19 mouse cellular contexts compared by ENCODE assay signal in the genomic region with DNA sequence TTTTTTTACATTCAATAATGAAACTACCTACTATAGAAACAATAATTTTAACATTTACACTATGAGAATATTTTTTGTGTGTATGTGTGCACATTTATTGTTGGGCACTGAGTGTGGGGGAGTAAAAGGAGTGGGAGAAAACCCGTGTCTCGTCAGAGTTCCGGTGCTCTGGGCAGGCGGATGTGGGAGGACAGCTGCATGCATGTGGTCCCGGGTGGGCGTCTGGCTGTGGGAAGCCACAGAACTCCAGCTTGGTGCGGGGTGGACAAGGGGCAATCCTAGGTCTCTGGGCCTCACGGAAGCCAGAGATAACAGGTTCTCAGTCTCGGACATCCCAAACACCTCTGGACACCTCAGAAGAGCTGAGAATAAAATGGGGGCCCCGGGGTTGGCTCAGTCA. TPM values are rescaled to one million over a fixed set of nuclear protein-coding genes. Genes with fewer than 3 reads are reported as not detected.
A peak's percentile ranks its signal among the peaks of the same experiment; 100 is the strongest.
DNase-seq lines count a peak whose midpoint lies in the region; ATAC-seq and TF ChIP-seq lines count a peak whose summit lies in the region.
"Had no signal": no experiment of that assay in that cellular context is flagged by ENCODE, and none has a peak within 500 bp of the region (broad histone marks: within the 10 kb centered on the region; RNA-seq: fewer than 3 reads in every experiment).

No protein-coding gene starts in this region.

- H3K9ac ChIP-seq in kidney, embryonic 16.5 days (replicated peaks; ENCODE audit: low read length), result no peak overlapping the region
- H3K9ac ChIP-seq in liver, embryonic 11.5 days (ENCODE audit: low read depth, low read length), result no peak overlapping the region
- H3K9ac ChIP-seq in liver, postnatal 0 days (replicated peaks), result no peak overlapping the region
- H3K9ac ChIP-seq: heart, embryonic 12.5 days; lung, embryonic 14.5 days had no signal

- no peak overlapping the region for H3K4me2 ChIP-seq in kidney, embryonic 16.5 days (replicated peaks; ENCODE audit: low read depth, low read length)
- H3K4me2 ChIP-seq in liver, embryonic 11.5 days, result no peak overlapping the region
- H3K4me2 ChIP-seq in liver, postnatal 0 days (ENCODE audit: low read depth, low read length), result no peak overlapping the region
- H3K4me2 ChIP-seq: heart, embryonic 12.5 days; lung, embryonic 14.5 days had no signal

- no peaks in the 10 kb centered on the region for H3K9me3 ChIP-seq in kidney, embryonic 16.5 days (ENCODE audit: low read length)
- H3K9me3 ChIP-seq in liver, embryonic 11.5 days (ENCODE audit: control insufficient read depth, low read length), result no peaks in the 10 kb centered on the region
- H3K9me3 ChIP-seq in liver, postnatal 0 days (ENCODE audit: low read length), result no peaks in the 10 kb centered on the region
- H3K9me3 ChIP-seq: embryonic facial prominence, embryonic 10.5 days; heart, embryonic 12.5 days had no signal

- H3K36me3 ChIP-seq in kidney, embryonic 16.5 days (ENCODE audit: insufficient read depth, low read length), result no peaks in the 10 kb centered on the region
- H3K36me3 ChIP-seq in liver, embryonic 11.5 days (ENCODE audit: control insufficient read depth, insufficient read depth, low read length), result no peaks in the 10 kb centered on the region
- no peaks in the 10 kb centered on the region for H3K36me3 ChIP-seq in liver, postnatal 0 days (replicated peaks; ENCODE audit: insufficient read depth, low read length)
- H3K36me3 ChIP-seq: embryonic facial prominence, embryonic 10.5 days; heart, embryonic 12.5 days had no signal

- peaks cover 2% of the 10 kb centered on the region; the same call in 1 of the 2 replicates for H3K4me1 ChIP-seq in kidney, embryonic 16.5 days (ENCODE audit: insufficient read depth, low read length)
- H3K4me1 ChIP-seq in liver, embryonic 11.5 days (replicated peaks; ENCODE audit: control insufficient read depth, insufficient read depth, low read length), result no peaks in the 10 kb centered on the region
- H3K4me1 ChIP-seq in liver, postnatal 0 days (ENCODE audit: insufficient read depth), result no peaks in the 10 kb centered on the region
- H3K4me1 ChIP-seq: embryonic facial prominence, embryonic 10.5 days; heart, embryonic 12.5 days had no signal

- WGBS in kidney, embryonic 16.5 days, result 32% methylated on average over 10 of the region's 10 CpGs
- 61% methylated on average over 10 of the region's 10 CpGs for WGBS in liver, embryonic 11.5 days
- WGBS in liver, postnatal 0 days (ENCODE audit: insufficient replicate concordance), result 74% methylated on average over 10 of the region's 10 CpGs

- no peak overlapping the region for H3K4me3 ChIP-seq in kidney, embryonic 16.5 days (ENCODE audit: low read length)
- no peak overlapping the region for H3K4me3 ChIP-seq in liver, embryonic 11.5 days (ENCODE audit: low read depth, low read length)
- no peak overlapping the region for H3K4me3 ChIP-seq in liver, postnatal 0 days (ENCODE audit: low read depth, low read length)
- H3K4me3 ChIP-seq: embryonic facial prominence, embryonic 10.5 days; heart, embryonic 12.5 days had no signal

- TF ChIP-seq EP300 in liver, postnatal 0 days (IDR thresholded peaks at IDR 0.05; ENCODE audit: low read depth), result no peak

- no peak overlapping the region for H3K27ac ChIP-seq in kidney, embryonic 16.5 days (ENCODE audit: low read length)
- no peak overlapping the region for H3K27ac ChIP-seq in liver, embryonic 11.5 days (ENCODE audit: low read depth, low read length)
- H3K27ac ChIP-seq in liver, postnatal 0 days (ENCODE audit: low read depth), result no peak overlapping the region
- H3K27ac ChIP-seq: embryonic facial prominence, embryonic 10.5 days had no signal

- DNase-seq in frontal cortex, postnatal 25 days (ENCODE audit: low spot score in 2 of 2), result no peak
- DNase-seq in kidney, postnatal 36 days, result no peak
- DNase-seq in liver, embryonic 11.5 days (ENCODE audit: low spot score), result no peak
- DNase-seq in liver, postnatal 0 days, result no peak
- DNase-seq in right cerebral cortex, postnatal 14 days, result peak; percentile 3
- no peak for DNase-seq in right cerebral cortex, postnatal 10 days (ENCODE audit: low spot score in 2 of 2)
- DNase-seq: adrenal gland, postnatal 10 days; cerebellum, adult 9-10 months; heart, postnatal 14 days; lung, embryonic 14.5 days; lung, postnatal 36 days; thymus, postnatal 14 days had no signal

- H3K27me3 ChIP-seq in kidney, embryonic 16.5 days (ENCODE audit: insufficient read depth, low read length), result no peaks in the 10 kb centered on the region
- H3K27me3 ChIP-seq in liver, embryonic 11.5 days (replicated peaks; ENCODE audit: control insufficient read depth, insufficient read depth, low read length), result no peaks in the 10 kb centered on the region
- no peaks in the 10 kb centered on the region for H3K27me3 ChIP-seq in liver, postnatal 0 days (ENCODE audit: insufficient read depth, low read length)
- H3K27me3 ChIP-seq: heart, embryonic 12.5 days; Patski had no signal

- TF ChIP-seq CTCF in liver, postnatal 0 days (IDR thresholded peaks at IDR 0.05; ENCODE audit: low read depth), result no peak

- peak; percentile 34; the same call in 1 of the 2 replicates for ATAC-seq in frontal cortex, adult (ENCODE audit: low TSS enrichment)
- ATAC-seq in kidney, embryonic 16.5 days (ENCODE audit: low FRiP score, low TSS enrichment), result peak; percentile 39; the same call in 1 of the 2 replicates
- ATAC-seq in liver, embryonic 11.5 days (replicated peaks; ENCODE audit: low FRiP score), result 0 out of 2 replicates have a peak, but pooled peaks have one; percentile 20
- no peak for ATAC-seq in liver, postnatal 0 days
- ATAC-seq: CD4-positive, CD25-positive, alpha-beta regulatory T cell, adult 4 months; Patski had no signal

RNA-seq across cellular contexts. Expression of a gene that starts 37.2 kb away (rescaled TPM):
- 9.3 and 12.2 TPM in 2 replicates for polyA plus RNA-seq in kidney, embryonic 16.5 days (2015; fragmentation: Nextera tagmentation; extraction: Ambion mirVana)
- 4.9 and 5.0 TPM in 2 replicates for polyA plus RNA-seq in liver, embryonic 11.5 days (2014; fragmentation: Nextera tagmentation; extraction: Ambion mirVana)
- polyA plus RNA-seq in liver, postnatal 0 days (2015; fragmentation: Nextera tagmentation; extraction: Ambion mirVana), result 0.45 and 0.78 TPM in 2 replicates
- polyA plus RNA-seq: liver, adult 2 months had no signal
